Mouse (Mus musculus) kidney, postnatal 0 days (tissue): ENCODE measurements around the gene Syt10. TPM values are rescaled to one million over a fixed set of nuclear protein-coding genes. Genes with fewer than 3 reads are reported as not detected.

Experiments used
- ATAC-seq: fragments of 200-750 bp; cut with Nextera tagmentation; replicated peaks from 2 replicates; pipeline ENCODE4 v1.8.0; 2017; ENCODE audit warnings: low read depth, moderate number of reproducible peaks, moderate TSS enrichment, moderate library complexity; ENCODE audit not compliant: low FRiP score
- DNase-seq: peaks from one replicate; pipeline ENCODE4 v3.0.0-alpha.2; 2016; ENCODE audit warnings: low spot score
- H3K27ac ChIP-seq: fragments of 300-500 bp; sonication (generic); 2 replicates; pipeline ENCODE4 v1.5.1; 2014; ENCODE audit warnings: mild to moderate bottlenecking
- H3K27me3 ChIP-seq: fragments of 300-500 bp; sonication (generic); 2 replicates; pipeline ENCODE4 v1.6.1; 2014; ENCODE audit warnings: low read length, mixed read lengths; ENCODE audit not compliant: insufficient read depth
- H3K36me3 ChIP-seq: fragments of 300-500 bp; sonication (generic); 2 replicates; pipeline ENCODE4 v1.6.1; 2014; ENCODE audit warnings: low read length, mixed read lengths; ENCODE audit not compliant: insufficient read depth
- H3K4me1 ChIP-seq: fragments of 300-500 bp; sonication (generic); replicated peaks from 2 replicates; pipeline ENCODE4 v1.6.1; 2014; ENCODE audit warnings: antibody characterized with exemption, low read length, mixed read lengths; ENCODE audit not compliant: insufficient read depth
- H3K4me2 ChIP-seq: fragments of 300-500 bp; sonication (generic); 2 replicates; pipeline ENCODE4 v1.6.1; 2014; ENCODE audit warnings: mild to moderate bottlenecking, low read length, moderate library complexity, mixed read lengths
- H3K4me3 ChIP-seq: fragments of 300-500 bp; sonication (generic); replicated peaks from 2 replicates; pipeline ENCODE4 v1.5.1; 2014; ENCODE audit warnings: low read depth, low read length
- H3K9ac ChIP-seq: fragments of 300-500 bp; sonication (generic); 2 replicates; pipeline ENCODE4 v1.6.1; 2014; ENCODE audit warnings: low read depth, low read length
- H3K9me3 ChIP-seq: fragments of 300-500 bp; sonication (generic); replicated peaks from 2 replicates; pipeline ENCODE4 v1.6.1; 2016; ENCODE audit warnings: low read length, inconsistent platforms, mixed read lengths
- CTCF ChIP-seq: IDR thresholded peaks from 2 replicates; pipeline ENCODE4 v1.5.1; 2016; ENCODE audit warnings: antibody characterized with exemption, low read depth, mild to moderate bottlenecking, moderate library complexity
- WGBS: fragments of 180-500 bp; shearing (Covaris S2); extraction: QIAGEN DNeasy Blood & Tissue Kit; methylation state at CpG from one replicate; pipeline ENCODE4 v1.1.7; 2014; 5-methylcytosine and 5-hydroxymethylcytosine counted together
- microRNA-seq: library from miRNA; unstranded; fragments of <30 nt; microRNA quantifications from one replicate; pipeline ENCODE4, GENCODE M21; 2016
- polyA plus RNA-seq: library from polyadenylated mRNA; unstranded; fragments of >200 nt; fragmentation: Nextera tagmentation; extraction: Ambion mirVana; gene quantifications from 2 replicates; pipeline ENCODE4 v1.2.1, GENCODE M21; 2015

Syt10 gene
- polyA plus RNA-seq, 1 experiment from 2014 or later = 0.20 TPM

GRCm38 (mm10) chr15:89733611-89734010, 108.0 kb downstream of the Syt10 start:
- H3K27ac ChIP-seq = no peak overlapping the region
- 80% methylated on average over 3 of the region's 3 CpGs for WGBS
- H3K4me2 ChIP-seq = no peak overlapping the region
- H3K9me3 ChIP-seq = no peaks in the 10 kb centered on the region
- H3K9ac ChIP-seq = no peak overlapping the region
- H3K4me1 ChIP-seq = no peaks in the 10 kb centered on the region
- no peak for DNase-seq
- no peaks in the 10 kb centered on the region for H3K27me3 ChIP-seq
- ATAC-seq = no peak
- no peak overlapping the region for H3K4me3 ChIP-seq
- no peak for TF ChIP-seq CTCF
- H3K36me3 ChIP-seq = no peaks in the 10 kb centered on the region

Small RNAs within 50 kb of the gene (microRNA-seq; reads per million reads assigned to microRNA genes)
- not detected for gene Gm24643

Other genes starting within 250 kb of the Syt10 start
- 38.0 and 39.8 TPM in 2 replicates for gene Rabl2, start 249.9 kb downstream of the Syt10 start, polyA plus RNA-seq